Mouse (Mus musculus): ENCODE results near the gene Arhgef19. TPM values are rescaled to one million over a fixed set of nuclear protein-coding genes. Genes with fewer than 3 reads are reported as not detected.

Gene Arhgef19
- polyA plus RNA-seq, 1 experiment, result not detected

- TF ChIP-seq GATA1 (IDR thresholded peaks at IDR 0.05; ENCODE audit: low read length), result no peak
Measured at GRCm38 (mm10) chr4:141219583-141220213, 19.6 kb upstream of the Arhgef19 start.

GRCm38 (mm10) chr4:141221848-141222247 is 17.5 kb upstream of the Arhgef19 start:
- TF ChIP-seq GATA1 (IDR thresholded peaks at IDR 0.05; ENCODE audit: low read length), result no peak

DNA sequence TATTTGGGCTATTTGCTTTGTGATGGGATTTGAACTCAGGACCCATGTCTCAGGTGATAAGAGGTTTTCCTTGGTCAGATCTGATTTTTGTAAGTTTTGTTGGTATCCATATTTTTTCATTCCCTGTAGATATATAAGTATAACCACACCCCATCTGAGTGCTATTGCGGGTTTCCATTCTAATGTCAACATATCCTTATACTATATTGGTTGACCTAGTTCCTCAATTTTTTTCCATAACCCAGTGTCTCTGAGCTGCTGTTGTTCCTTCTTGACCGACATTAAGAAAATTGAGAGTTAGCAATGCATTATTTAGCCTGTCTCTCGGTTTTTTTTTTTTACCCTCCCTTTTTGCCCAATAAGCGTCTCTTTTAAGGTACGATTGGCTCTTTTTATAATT is 16.5 kb upstream of the Arhgef19 start:
- TF ChIP-seq GATA1 (IDR thresholded peaks at IDR 0.05; ENCODE audit: low read length), result no peak

- TF ChIP-seq GATA1 (IDR thresholded peaks at IDR 0.05; ENCODE audit: low read length), result no peak
Measured at GRCm38 (mm10) chr4:141228687-141229086, 10.6 kb upstream of the Arhgef19 start.

DNA sequence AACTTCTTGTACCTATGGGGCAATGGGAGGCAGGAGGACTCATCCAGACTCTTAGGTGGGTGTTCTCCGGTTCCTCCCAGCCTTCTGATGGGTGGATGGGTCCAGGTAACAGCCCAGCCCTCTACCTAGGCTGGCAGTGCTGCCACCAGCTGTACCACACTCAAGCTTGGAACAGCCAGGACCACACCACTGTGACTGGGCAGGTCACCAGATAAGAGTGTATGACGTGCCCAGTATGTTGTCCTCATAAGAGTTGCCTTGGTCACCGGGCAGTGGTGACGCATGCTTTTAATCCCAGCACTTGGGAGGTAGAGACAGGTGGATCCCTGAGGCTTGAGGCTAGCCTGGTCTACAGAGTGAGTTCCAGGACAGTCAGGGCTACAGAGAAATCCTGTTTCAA is 6.1 kb upstream of the Arhgef19 start:
- TF ChIP-seq GATA1 (IDR thresholded peaks at IDR 0.05; ENCODE audit: low read length), result no peak

- TF ChIP-seq GATA1 (IDR thresholded peaks at IDR 0.05; ENCODE audit: low read length), result no peak
Measured at GRCm38 (mm10) chr4:141235537-141236111, 3.7 kb upstream of the Arhgef19 start.

- TF ChIP-seq GATA1 (IDR thresholded peaks at IDR 0.05; ENCODE audit: low read length), result no peak
Measured at GRCm38 (mm10) chr4:141236856-141237255, 2.4 kb upstream of the Arhgef19 start.

DNA sequence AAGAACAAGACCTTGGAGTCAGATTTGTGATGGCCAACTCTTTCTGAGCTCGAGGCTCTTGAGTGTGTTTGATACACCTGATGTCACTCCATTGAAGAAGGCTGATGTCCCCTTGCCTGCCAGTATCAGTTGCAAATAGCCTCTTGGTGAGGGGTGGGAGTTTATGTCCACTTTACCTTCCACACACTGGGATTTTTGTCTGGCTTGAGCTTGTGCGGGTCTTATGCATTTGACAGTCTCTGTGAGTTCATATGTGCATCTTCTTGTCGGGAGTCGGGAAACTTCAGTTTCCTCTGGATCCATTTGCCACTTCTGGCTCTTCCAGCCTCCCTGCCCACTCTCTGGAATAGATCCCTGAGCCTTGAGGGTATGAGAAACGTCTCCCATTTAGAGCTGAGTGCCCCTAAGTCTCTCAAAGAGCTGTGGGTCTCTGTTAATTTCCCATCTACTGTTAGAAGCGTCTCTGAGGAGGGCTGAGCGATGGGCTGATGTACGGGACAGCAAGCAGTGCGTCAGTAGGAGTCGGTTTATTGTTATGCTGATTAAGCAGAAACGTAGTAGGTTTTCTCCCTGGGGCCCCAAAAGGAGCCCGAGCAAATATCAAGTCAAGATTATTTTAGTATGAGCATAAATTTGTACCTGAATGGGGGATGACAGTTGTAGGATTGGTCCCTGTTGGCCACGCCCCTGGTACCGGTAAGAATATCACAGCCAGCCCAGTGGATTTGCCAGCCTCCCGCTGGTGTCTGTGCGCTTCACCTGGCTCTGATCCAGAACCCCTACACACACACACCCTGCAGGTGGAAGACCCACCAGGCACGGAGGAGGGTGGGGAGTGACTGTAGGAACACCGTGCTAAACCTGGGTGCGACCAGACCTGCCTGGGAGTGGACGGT is 559 bp upstream of the Arhgef19 start:
- TF ChIP-seq GATA1 (IDR thresholded peaks at IDR 0.05; ENCODE audit: low read length), result no peak

GRCm38 (mm10) chr4:141240617-141241016 is 1.3 kb downstream of the Arhgef19 start:
- no peak for TF ChIP-seq GATA1 (IDR thresholded peaks at IDR 0.05; ENCODE audit: low read length)

DNA sequence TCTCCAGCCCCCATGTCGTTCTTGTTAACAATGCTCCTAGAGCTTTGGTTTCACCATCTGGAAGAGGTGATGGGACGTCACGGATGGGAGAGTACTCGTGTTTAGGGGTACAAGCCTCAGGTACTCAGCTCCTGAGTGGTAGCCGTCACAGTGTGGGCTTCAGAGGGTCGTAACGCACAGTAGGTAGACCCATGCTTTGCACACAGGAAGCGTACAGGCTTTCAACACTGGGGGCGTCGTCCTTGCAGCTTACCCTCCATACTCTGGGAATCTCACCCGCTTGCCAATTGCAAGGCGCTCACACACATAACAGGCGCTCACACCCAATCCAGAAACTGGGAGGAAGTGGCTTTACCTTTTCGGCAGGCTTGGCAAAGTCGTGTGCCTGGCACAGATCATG is 2.6 kb downstream of the Arhgef19 start:
- no peak for TF ChIP-seq GATA1 (IDR thresholded peaks at IDR 0.05; ENCODE audit: low read length)

DNA sequence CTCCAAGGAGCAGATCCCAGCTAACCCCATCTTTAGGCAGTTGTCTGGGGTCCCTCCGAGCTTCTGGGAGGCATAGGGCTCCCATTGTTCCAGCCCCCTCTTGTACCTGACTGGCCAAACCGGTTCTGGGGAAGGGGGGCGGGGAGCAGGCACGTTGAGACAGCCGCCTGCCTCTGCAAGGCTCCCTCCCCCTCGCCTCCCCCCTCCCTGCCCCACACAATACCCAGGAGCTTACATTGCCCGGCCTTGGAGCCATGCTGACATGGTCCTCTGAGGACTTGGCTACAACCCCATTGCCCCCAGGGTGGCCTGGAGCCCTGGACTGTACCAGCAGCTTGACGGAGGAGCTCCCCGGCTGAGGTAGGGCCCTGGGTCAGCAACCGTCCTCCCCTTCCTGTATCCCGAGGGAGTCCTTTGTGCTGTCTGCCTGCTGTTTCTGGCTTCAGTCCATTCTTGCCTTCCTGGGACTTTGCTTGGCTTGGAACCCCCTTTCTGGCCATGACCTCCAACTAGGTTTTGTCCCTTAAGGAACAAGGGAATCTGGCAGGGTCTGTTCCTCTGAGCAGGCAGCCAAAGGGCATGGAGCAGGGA is 3.4 kb downstream of the Arhgef19 start:
- no peak for TF ChIP-seq GATA1 (IDR thresholded peaks at IDR 0.05; ENCODE audit: low read length)

DNA sequence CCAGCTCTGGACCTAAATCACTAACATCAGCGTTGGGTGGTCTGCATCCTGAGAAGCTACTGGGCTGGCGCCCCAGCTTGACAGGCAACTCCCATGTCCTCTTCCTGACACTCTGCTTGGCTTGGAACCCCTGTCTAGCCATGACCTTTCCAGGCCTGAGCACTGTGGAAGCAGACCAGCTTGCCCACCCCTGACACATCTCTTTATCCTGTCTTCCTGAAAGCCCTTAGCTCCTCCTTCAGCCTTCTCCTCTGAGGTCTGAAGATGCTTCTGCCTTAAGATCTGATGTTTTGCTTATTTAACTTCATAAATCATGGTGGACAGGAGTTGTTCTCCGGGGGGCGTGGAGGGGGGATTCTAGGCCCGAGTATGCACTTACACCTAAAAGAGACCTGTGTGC is 4.3 kb downstream of the Arhgef19 start:
- TF ChIP-seq GATA1 (IDR thresholded peaks at IDR 0.05; ENCODE audit: low read length), result no peak

DNA sequence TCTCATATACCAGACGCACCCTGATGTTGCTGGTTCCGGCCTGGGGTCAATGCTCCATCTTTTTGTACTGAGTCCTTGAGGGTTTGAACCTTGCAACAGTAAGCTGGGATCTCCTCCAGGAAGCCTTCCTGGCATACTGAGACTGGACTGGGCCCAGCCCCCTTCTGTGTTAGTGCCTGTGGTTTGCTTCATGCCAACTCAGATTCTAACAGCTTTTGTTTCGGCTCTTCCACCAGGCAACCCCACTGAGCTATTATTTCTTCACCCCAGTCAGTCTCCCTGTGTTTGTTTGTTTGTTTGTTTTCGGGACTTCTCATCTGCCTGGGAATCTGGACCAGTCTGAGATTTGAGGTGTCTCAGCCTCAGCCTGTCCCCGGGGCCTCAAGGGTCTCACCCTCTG is 5.1 kb downstream of the Arhgef19 start:
- TF ChIP-seq GATA1 (IDR thresholded peaks at IDR 0.05; ENCODE audit: low read length), result no peak

- TF ChIP-seq GATA1 (IDR thresholded peaks at IDR 0.05; ENCODE audit: low read length), result no peak
Measured at GRCm38 (mm10) chr4:141244931-141245425, 5.7 kb downstream of the Arhgef19 start.

- TF ChIP-seq GATA1 (IDR thresholded peaks at IDR 0.05; ENCODE audit: low read length), result no peak
Measured at GRCm38 (mm10) chr4:141246089-141246997, 7.0 kb downstream of the Arhgef19 start.
